Mouse (Mus musculus) heart, embryonic 15.5 days (tissue): Measurements from ENCODE around the gene Mllt10. TPM values are rescaled to one million over a fixed set of nuclear protein-coding genes. Genes with fewer than 3 reads are reported as not detected.

Experiments used
- ATAC-seq: fragments of 200-750 bp; cut with Nextera tagmentation; replicated peaks from 2 replicates; pipeline ENCODE4 v1.8.0; 2017; ENCODE audit warnings: low read depth, moderate TSS enrichment; ENCODE audit not compliant: insufficient number of reproducible peaks, insufficient read depth, low FRiP score
- H3K27ac ChIP-seq: fragments of 300-500 bp; sonication (generic); 2 replicates; pipeline ENCODE4 v1.5.1; 2015; ENCODE audit warnings: mild to moderate bottlenecking, inconsistent platforms
- H3K27me3 ChIP-seq: fragments of 300-500 bp; sonication (generic); 2 replicates; pipeline ENCODE4 v1.6.1; 2015; ENCODE audit warnings: inconsistent platforms
- H3K36me3 ChIP-seq: fragments of 300-500 bp; sonication (generic); 2 replicates; pipeline ENCODE4 v1.6.1; 2015; ENCODE audit warnings: mild to moderate bottlenecking, inconsistent platforms
- H3K4me1 ChIP-seq: fragments of 300-500 bp; sonication (generic); replicated peaks from 2 replicates; pipeline ENCODE4 v1.6.1; 2015; ENCODE audit warnings: inconsistent platforms
- H3K4me2 ChIP-seq: fragments of 300-500 bp; sonication (generic); 2 replicates; pipeline ENCODE4 v1.6.1; 2015; ENCODE audit warnings: inconsistent platforms, mild to moderate bottlenecking, moderate library complexity
- H3K4me3 ChIP-seq: fragments of 300-500 bp; sonication (generic); 2 replicates; pipeline ENCODE4 v1.5.1; 2015; ENCODE audit warnings: mild to moderate bottlenecking, inconsistent platforms
- H3K9ac ChIP-seq: fragments of 300-500 bp; sonication (generic); 2 replicates; pipeline ENCODE4 v1.6.1; 2015; ENCODE audit warnings: mild to moderate bottlenecking, inconsistent platforms
- H3K9me3 ChIP-seq: fragments of 300-500 bp; sonication (generic); replicated peaks from 2 replicates; pipeline ENCODE4 v1.6.1; 2016; ENCODE audit warnings: inconsistent platforms
- WGBS: fragments of 180-500 bp; shearing (Covaris S2); methylation state at CpG from one replicate; pipeline ENCODE4 v1.1.7; 2015; ENCODE audit warnings: mixed read lengths; 5-methylcytosine and 5-hydroxymethylcytosine counted together
- polyA plus RNA-seq: library from polyadenylated mRNA; unstranded; fragments of >200 nt; fragmentation: Nextera tagmentation; extraction: Ambion mirVana; gene quantifications from 2 replicates; pipeline ENCODE4 v1.2.1, GENCODE M21; 2015

Mllt10 gene
- polyA plus RNA-seq, 1 experiment from 2014 or later, result 36.0 TPM

DNA sequence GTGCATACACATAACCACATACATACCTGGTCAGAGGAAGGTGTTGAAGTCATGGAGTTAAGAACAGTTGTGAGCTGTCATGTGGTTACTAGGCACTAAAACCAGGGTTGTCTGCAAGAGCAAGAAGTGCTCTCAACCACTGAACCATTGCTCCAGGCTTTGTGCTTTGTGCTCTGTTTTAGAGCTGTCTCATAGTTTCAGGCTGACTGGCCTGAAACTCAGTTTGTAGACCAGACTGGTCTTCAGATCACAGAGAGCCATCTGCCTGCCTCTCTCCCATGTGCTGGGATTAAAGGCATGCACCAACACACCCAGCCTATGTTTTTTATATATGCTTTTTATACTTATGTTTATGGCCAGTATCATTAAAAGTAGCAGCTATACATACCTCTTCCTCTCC lies 52.5 kb downstream of the Mllt10 start:
- Histone ChIP-seq H3K9ac (no peak overlapping the region), H3K27ac (no peak overlapping the region), H3K36me3 (peaks cover 4% of the 10 kb centered on the region; the same call in 1 of the 2 replicates), H3K4me3 (no peak overlapping the region), H3K4me1 (no peaks in the 10 kb centered on the region), H3K4me2 (no peak overlapping the region), H3K27me3 (no peaks in the 10 kb centered on the region), H3K9me3 (no peaks in the 10 kb centered on the region)
- ATAC-seq, result no peak

GRCm38 (mm10) chr2:18108214-18108613 lies 53.2 kb downstream of the Mllt10 start:
- no peak for ATAC-seq

DNA sequence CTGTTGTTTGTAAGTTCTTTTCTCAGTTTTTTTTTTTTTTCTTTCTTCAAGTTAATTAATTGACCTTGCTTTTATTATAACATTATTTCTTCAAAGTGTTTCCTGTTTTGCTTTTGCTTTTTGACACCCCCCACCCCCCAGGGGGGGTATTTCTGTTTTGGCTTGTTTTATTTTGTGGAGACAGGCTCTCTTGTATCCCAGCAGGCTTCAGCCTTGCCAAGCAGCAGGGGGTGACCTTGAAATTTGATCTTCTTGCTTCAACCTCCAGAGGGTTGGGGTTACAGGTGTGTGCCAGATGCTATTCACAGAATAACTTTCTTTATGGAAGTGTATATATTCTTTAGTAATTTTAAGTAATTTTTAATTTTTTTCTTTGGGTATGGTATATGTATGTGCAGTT lies 56.4 kb downstream of the Mllt10 start:
- no peak overlapping the region for H3K9ac ChIP-seq
- ATAC-seq, result no peak
- H3K4me3 ChIP-seq, result no peak overlapping the region
- no peak overlapping the region for H3K4me2 ChIP-seq
- no peak overlapping the region for H3K27ac ChIP-seq
- no peaks in the 10 kb centered on the region for H3K4me1 ChIP-seq
- H3K36me3 ChIP-seq, result peaks cover 8% of the 10 kb centered on the region; the same call in 1 of the 2 replicates
- H3K9me3 ChIP-seq, result no peaks in the 10 kb centered on the region
- H3K27me3 ChIP-seq, result no peaks in the 10 kb centered on the region

More at GRCm38 (mm10) chr2:18108214-18108613, 53.2 kb downstream of the Mllt10 start:
- H3K27ac ChIP-seq, result no peak overlapping the region
- 97% methylated on average over 3 of the region's 3 CpGs for WGBS
- no peaks in the 10 kb centered on the region for H3K27me3 ChIP-seq
- no peak overlapping the region for H3K4me2 ChIP-seq
- no peak overlapping the region for H3K4me3 ChIP-seq
- peaks cover 4% of the 10 kb centered on the region; the same call in 1 of the 2 replicates for H3K36me3 ChIP-seq
- no peak overlapping the region for H3K9ac ChIP-seq
- no peaks in the 10 kb centered on the region for H3K4me1 ChIP-seq
- no peaks in the 10 kb centered on the region for H3K9me3 ChIP-seq

GRCm38 (mm10) chr2:18116432-18116831 lies 61.4 kb downstream of the Mllt10 start:
- Histone ChIP-seq H3K4me2 (no peak overlapping the region), H3K27ac (no peak overlapping the region), H3K27me3 (no peaks in the 10 kb centered on the region), H3K4me1 (peaks cover 4% of the 10 kb centered on the region), H3K9me3 (no peaks in the 10 kb centered on the region), H3K36me3 (peaks cover 4% of the 10 kb centered on the region; the same call in 1 of the 2 replicates), H3K4me3 (no peak overlapping the region), H3K9ac (no peak overlapping the region)
- ATAC-seq, result no peak
- 88% methylated on average over 3 of the region's 3 CpGs for WGBS

DNA sequence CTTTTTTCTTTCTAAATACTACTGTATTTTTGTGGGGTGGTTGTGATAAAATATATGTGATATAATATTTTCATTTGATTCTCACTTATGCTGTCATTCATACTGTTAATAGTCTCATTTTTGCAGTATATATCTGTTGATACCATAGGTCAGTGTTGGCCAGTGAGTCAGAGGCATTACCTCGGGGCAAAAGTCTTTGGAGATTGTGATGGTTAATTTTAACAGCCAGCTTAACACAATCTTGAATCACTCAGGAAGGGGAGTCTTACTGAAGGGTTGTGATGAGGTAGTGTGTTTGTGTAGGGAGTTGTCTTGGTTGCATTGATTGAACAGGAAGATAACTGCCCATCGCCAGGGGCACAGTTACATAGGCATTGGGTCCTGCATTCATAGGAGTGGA lies 83.1 kb downstream of the Mllt10 start:
- Histone ChIP-seq H3K4me1 (no peaks in the 10 kb centered on the region), H3K9me3 (no peaks in the 10 kb centered on the region), H3K27ac (no peak overlapping the region), H3K4me2 (no peak overlapping the region), H3K9ac (no peak overlapping the region), H3K36me3 (peaks cover 37% of the 10 kb centered on the region), H3K4me3 (no peak overlapping the region), H3K27me3 (no peaks in the 10 kb centered on the region)
- WGBS, result 70% methylated on average over 2 of the region's 2 CpGs
- no peak for ATAC-seq

GRCm38 (mm10) chr2:18139646-18140045 lies 84.6 kb downstream of the Mllt10 start:
- Histone ChIP-seq H3K4me3 (no peak overlapping the region), H3K27me3 (no peaks in the 10 kb centered on the region), H3K4me2 (no peak overlapping the region), H3K27ac (no peak overlapping the region), H3K9me3 (no peaks in the 10 kb centered on the region), H3K9ac (no peak overlapping the region), H3K4me1 (no peaks in the 10 kb centered on the region), H3K36me3 (peaks cover 36% of the 10 kb centered on the region)
- no peak for ATAC-seq
- WGBS, result 92% methylated on average over 5 of the region's 5 CpGs

DNA sequence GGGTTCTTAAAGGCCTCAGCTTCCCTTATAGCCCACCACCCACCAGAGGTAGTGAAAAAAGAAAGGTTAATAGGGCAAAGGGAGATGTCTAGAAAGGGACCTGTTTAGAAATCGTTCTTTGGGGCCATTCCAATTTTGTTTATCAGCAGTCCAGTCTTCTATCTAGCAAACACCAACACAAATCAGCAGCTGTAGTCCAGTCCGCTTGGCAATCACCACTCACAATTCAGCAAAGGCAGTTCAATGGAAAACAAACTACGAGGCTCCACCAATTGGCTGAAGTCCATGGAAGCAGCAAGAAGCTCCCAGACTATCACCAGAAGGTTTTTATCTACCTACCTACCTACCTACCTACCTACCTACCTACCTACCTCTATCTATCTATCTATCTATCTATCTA lies 101.1 kb downstream of the Mllt10 start:
- 79% methylated on average over 3 of the region's 3 CpGs for WGBS
- H3K36me3 ChIP-seq, result peaks cover 22% of the 10 kb centered on the region

DNA sequence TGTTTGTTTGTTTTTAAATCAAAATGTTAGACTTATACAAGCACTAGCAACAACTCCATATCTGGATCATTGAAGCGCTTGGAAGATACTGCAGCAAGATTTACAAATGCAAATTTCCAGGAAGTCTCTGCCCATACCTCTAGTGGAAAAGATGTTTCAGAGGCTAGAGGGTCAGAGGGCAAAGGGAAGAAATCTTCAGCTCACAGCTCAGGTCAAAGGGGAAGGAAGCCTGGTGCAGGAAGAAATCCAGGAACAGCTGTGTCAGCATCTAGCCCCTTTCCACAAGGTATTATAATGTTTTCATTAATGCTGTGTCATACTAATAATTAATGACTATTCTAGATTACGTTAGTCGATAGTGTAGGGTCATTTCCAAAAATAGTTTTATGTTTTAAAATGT lies 104.4 kb downstream of the Mllt10 start:
- H3K27me3 ChIP-seq, result no peaks in the 10 kb centered on the region
- H3K27ac ChIP-seq, result no peak overlapping the region
- no peaks in the 10 kb centered on the region for H3K9me3 ChIP-seq
- 73% methylated on average over 3 of the region's 3 CpGs for WGBS
- no peaks in the 10 kb centered on the region for H3K4me1 ChIP-seq
- no peak overlapping the region for H3K9ac ChIP-seq
- H3K36me3 ChIP-seq, result peaks cover 34% of the 10 kb centered on the region
- no peak overlapping the region for H3K4me3 ChIP-seq
- no peak overlapping the region for H3K4me2 ChIP-seq
- no peak for ATAC-seq

More for the DNA sequence above, 101.1 kb downstream of the Mllt10 start:
- no peak overlapping the region for H3K4me2 ChIP-seq
- no peaks in the 10 kb centered on the region for H3K27me3 ChIP-seq
- no peak for ATAC-seq
- H3K9me3 ChIP-seq, result no peaks in the 10 kb centered on the region
- no peak overlapping the region for H3K9ac ChIP-seq
- no peak overlapping the region for H3K27ac ChIP-seq
- no peak overlapping the region for H3K4me3 ChIP-seq
- no peaks in the 10 kb centered on the region for H3K4me1 ChIP-seq

- 92% methylated on average over 5 of the region's 5 CpGs for WGBS
- H3K9ac ChIP-seq, result no peak overlapping the region
- peaks cover 25% of the 10 kb centered on the region for H3K36me3 ChIP-seq
- H3K27ac ChIP-seq, result no peak overlapping the region
- H3K9me3 ChIP-seq, result no peaks in the 10 kb centered on the region
- H3K4me1 ChIP-seq, result no peaks in the 10 kb centered on the region
- no peak overlapping the region for H3K4me2 ChIP-seq
- H3K27me3 ChIP-seq, result no peaks in the 10 kb centered on the region
- no peak overlapping the region for H3K4me3 ChIP-seq
- no peak for ATAC-seq
Observed at GRCm38 (mm10) chr2:18160992-18161391, 106.0 kb downstream of the Mllt10 start.

- no peaks in the 10 kb centered on the region for H3K27me3 ChIP-seq
- ATAC-seq, result no peak
- H3K27ac ChIP-seq, result no peak overlapping the region
- WGBS, result 90% methylated on average over 2 of the region's 2 CpGs
- H3K36me3 ChIP-seq, result peaks cover 26% of the 10 kb centered on the region
- no peak overlapping the region for H3K4me3 ChIP-seq
- H3K4me1 ChIP-seq, result no peaks in the 10 kb centered on the region
- H3K9ac ChIP-seq, result no peak overlapping the region
- no peaks in the 10 kb centered on the region for H3K9me3 ChIP-seq
- H3K4me2 ChIP-seq, result no peak overlapping the region
Observed at GRCm38 (mm10) chr2:18165511-18165910, 110.5 kb downstream of the Mllt10 start.

DNA sequence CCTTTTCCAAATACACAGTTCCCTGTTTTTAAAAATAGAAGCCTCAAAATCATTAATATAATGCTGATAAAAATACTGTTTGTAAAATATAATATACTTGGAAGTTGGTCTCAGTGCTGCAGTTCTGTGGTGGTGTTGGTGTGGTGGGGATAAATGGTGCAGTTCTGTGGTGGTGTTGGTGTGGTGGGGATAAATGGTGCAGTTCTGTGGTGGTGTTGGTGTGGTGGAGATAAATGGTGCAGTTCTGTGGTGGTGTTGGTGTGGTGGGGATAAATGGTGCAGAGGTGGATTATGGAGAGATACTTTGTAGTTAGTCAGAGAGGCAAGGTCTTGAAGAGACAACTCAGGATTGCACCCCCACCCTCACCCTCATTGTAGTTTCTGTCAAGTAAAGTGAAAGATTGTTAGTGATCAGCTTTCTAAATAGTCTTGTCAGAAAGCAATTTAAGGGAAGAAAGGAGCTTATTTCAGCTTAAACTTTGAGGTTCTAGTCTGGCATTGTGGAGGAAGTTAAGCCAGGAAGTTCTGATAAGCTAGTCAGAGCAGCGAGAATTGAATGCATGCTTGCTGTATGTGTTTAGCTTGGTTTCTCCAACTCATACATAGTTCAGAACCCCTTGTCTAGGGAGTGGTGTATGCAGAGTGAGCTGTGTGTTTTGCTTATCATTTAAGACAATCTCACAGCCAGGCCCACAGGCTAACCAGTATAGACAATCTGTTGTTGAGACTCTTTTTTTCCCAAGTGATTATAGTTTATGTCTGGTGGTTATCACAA lies 114.3 kb downstream of the Mllt10 start:
- Histone ChIP-seq H3K27me3 (no peaks in the 10 kb centered on the region), H3K9me3 (no peaks in the 10 kb centered on the region), H3K4me3 (no peak overlapping the region), H3K27ac (no peak overlapping the region), H3K4me2 (no peak overlapping the region), H3K9ac (no peak overlapping the region), H3K36me3 (peaks cover 10% of the 10 kb centered on the region), H3K4me1 (no peaks in the 10 kb centered on the region)
- ATAC-seq, result no peak
- 49% methylated on average over 1 of the region's 1 CpGs for WGBS

DNA sequence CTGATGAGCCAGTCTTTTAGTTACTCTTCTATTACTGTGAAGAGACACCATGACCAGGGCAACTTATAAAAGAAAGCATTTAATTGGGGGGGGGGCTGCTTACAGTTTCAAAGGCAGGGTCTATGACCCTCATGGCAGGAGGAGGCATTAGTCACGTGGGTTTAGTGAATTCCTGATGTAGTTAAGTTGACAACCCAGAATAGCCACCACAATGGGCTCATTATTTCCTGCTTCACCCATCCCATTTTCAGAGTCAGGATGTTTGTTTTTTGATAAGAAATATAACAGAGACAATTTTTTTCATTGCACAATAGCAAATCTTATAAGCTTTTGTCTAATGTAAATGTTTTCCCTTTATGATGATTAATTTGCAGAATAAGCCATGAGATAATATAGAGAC lies 120.2 kb downstream of the Mllt10 start:
- Histone ChIP-seq H3K4me3 (no peak overlapping the region), H3K9me3 (no peaks in the 10 kb centered on the region), H3K36me3 (peaks cover 21% of the 10 kb centered on the region), H3K4me2 (no peak overlapping the region), H3K9ac (no peak overlapping the region), H3K27ac (no peak overlapping the region), H3K4me1 (no peaks in the 10 kb centered on the region), H3K27me3 (no peaks in the 10 kb centered on the region)
- 49% methylated on average over 1 of the region's 1 CpGs for WGBS
- no peak for ATAC-seq
